Mouse (Mus musculus): Measurements from ENCODE around the gene Ccdc157.

DNA sequence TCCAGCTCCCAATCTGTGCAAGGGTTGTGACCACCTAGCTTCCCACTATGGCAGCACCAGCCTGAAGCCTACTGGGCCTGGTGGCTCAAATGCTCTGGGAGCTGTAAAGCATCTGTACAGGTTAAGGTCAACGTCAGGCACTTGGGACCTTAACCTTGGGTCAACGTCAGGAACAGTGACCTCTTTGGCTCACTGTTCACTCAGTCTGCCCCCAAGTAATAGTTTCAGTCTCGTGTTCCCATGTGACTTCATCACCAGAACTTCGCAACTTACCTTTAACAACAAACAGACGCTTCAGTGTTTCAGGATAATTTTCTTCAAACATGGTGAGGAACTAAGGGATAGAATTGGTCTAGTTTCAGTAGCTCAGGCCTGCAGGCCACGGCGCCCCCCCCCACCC lies 51.4 kb downstream of the Ccdc157 start:
- TF ChIP-seq CTCF (IDR thresholded peaks at IDR 0.05; ENCODE audit: low read depth, low read length) (no peak), GATA1 (IDR thresholded peaks at IDR 0.05; ENCODE audit: borderline replicate concordance, low read length) (no peak)
